Mouse (Mus musculus): ENCODE results near the gene Nfia.

Nfia gene

DNA sequence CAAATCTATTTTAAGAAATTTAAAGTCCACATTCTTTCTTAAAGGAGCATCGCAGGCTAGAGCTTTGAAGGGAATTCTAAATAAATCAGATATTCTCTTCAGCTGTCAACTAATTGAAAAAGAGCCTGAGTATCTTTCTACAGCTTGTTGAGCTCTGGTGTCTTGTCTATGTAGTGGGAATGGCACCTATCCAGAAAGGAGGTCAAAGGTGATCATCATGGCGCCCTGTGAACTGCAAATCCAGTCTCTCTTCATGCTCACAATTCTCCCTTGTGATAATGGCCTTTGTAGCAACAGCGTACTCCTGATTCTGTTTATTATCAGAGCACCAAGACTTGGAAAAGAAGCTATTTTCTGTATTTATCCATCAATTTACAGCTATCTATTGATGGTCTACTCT is 6.4 kb upstream of the Nfia start:
- no peak for DNase-seq (ENCODE audit: low spot score in 2 of 2)

DNA sequence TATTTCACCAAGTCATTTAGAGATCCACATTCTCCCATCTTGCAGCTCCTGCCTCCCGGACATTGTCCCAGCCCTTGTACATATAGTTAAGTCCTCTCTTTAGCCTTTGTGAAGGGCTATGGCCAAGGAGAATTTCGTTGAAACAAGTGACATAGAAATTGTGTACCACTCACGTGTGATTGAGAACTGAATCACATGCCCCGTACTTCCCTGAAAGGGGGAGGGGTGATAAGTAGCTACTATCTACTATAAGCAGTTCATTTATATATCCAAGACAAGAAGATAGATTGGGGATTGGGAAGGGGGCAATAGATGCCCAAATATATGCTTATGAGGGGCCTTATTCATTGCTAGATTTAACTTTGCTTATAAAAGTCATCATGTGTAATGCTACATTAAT is 5.5 kb upstream of the Nfia start:
- no peak for DNase-seq (ENCODE audit: low spot score in 2 of 2)

DNA sequence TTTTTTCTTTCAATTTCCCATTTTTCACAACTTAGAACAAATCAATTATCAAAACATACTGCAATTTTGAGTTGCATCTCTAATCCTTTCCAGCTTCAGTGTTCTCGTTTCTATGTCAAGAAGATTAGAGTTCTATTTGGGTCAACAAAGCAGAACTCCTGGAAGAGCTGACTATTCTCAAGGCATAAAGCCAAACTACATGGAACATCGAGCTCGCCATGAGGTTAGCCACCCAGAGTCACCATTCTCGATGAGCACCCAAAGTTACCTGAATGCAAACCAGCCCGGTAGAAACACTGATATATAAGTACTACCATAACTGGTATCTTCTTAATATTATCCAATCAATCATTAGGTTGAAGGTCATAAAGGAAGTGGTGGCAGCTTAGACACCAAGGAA is 5.0 kb upstream of the Nfia start:
- DNase-seq (ENCODE audit: low spot score in 2 of 2), result no peak

DNA sequence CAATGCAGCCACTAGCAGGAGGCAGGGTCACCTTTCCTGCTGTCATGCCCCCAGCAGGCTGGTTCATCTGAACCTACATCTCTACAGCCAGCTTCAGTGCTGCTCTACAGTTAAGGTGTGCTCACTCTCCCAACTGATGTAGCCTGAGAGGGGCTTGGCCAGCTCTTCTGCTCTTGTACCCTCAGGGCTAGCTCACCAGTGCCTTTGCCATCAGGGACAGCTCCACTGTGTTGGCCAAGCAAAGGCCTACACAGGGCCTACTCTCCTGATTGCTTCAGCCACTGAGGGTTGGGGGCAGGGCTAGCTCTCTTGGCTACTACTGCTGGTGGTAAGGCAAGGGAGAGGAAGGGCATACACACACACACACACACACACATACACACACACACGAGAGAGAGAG is 2.7 kb upstream of the Nfia start:
- DNase-seq (ENCODE audit: low spot score in 2 of 2), result no peak

DNA sequence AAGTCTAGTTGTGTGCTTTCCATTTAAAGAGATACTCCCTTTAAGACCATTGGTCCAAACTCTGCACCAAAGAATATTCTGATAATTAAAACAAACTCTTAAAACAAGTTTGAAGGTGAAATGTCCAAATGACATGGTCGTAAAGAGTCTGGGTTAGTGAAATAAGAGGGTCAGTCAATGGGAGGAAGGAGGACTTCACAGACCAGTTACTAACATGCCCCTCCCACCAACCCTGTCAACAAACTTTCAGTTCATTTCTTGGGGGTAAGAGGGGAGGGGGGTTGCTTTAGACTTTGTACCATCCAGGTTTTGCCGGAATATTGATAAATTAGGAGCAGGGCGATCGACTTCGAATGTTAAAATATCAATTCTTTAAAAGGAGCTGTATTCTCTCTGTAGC is 1.1 kb upstream of the Nfia start:
- DNase-seq (ENCODE audit: low spot score in 2 of 2), result no peak

DNA sequence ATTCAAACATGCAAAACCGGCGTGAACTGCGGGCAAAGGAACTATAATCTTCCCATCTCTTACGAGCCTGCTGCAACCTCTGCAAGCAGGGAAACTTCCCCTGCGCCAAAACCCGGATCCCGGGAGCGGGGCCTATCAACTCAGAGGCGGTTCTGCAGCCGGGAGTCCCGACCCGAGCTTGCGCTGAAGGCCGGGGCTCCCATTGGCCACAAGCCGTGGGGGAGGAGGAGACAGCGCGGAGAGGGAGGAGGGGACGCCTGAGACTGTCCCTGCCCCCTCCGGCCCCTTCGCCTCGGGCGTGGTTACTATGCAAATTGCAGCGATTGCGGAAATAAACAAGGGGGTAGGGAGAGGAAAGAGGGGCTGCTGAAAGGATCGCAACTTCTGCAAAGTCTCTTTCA is 450 bp upstream of the Nfia start:
- DNase-seq (ENCODE audit: low spot score in 2 of 2), result peak; percentile 83 to 92

DNA sequence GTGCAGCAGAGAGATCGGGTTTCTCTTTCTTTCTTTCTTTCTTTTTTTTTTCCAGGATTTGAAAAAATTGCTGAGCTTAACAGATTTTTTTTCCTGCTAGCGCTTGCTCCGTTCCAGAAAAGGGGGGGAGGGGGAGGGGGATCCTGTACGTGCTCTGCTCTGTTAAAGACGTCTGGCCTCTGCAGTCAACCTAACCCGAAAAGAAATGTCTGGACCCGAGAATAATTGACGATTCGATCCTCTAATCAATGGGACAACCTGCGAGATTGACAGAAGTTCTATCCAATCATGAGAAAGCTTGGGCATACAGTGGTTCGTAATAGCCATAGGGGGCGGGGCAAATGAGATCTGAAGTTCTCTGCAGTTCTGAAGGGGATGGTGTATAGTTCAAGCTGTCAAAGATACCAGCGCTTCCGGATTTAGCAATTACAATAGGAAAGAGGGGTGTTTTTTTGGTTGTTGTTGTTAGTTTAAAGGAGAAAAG is 618 bp downstream of the Nfia start:
- DNase-seq (ENCODE audit: low spot score in 2 of 2), result peak; percentile 79 to 89

DNA sequence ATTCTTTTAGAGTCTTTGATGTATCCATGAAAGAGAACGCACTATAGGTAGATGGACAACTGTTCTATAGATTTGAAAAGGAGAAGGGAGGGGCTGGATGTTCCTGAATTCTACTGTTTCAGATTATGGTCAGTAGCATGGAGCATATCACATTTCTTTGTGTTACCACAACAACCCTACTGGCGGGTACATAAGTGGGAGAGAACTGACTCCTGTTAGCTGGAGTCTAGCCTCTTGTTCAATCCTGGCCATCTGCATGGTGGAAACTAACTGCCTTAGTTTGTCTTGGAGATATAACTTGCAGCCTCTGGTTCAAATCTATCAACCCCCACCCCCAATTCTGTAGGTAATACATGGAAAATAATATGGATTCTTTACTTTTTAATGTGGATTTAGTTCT is 1.3 kb downstream of the Nfia start:
- DNase-seq (ENCODE audit: low spot score in 2 of 2), result no peak

DNA sequence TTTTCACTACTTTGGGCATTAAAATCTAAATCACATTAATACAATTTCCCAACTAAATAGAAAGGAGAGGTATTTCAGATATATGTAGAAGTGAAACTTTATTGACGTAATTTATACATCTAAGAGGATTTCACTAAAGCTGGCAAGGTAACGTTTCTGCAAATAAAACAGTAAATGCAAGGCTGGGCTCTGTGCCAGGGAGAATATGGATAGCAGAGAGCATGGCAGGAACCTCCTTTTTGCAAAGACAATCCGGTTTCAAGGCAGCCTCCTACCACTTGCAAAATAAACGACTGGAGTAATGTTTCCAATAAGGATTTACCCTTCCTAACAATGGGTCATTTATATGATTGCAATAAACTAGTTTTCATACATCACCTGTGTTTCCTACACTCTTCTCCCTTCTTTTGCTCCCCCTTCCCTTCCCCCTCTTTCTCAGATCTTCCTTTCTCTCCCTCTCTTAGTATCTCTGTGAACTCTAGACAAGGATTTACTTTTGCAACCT is 2.0 kb downstream of the Nfia start:
- peak in 1 of 2 experiments; percentile 46 for DNase-seq (ENCODE audit: low spot score in 2 of 2)

DNA sequence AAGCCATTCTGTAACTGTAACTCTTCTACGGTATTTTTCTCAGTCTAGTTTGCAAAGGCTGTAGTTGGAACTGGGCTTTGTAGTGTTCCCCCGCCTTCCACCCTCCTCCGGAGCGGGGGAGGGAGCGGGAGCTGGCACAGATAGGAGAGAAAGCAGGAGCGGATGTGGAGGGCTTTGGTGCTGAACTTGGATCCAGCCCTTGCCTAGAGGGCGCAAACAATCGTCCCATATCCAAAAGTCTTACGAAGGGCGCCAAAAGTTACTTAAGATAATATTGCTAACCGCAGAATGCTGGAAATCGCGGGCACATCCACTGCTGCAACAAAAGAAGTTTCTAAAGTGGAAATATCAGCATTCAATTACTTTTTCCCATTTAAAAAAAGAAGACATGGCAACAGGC is 2.5 kb downstream of the Nfia start:
- DNase-seq (ENCODE audit: low spot score in 2 of 2), result peak; percentile 42 to 59

DNA sequence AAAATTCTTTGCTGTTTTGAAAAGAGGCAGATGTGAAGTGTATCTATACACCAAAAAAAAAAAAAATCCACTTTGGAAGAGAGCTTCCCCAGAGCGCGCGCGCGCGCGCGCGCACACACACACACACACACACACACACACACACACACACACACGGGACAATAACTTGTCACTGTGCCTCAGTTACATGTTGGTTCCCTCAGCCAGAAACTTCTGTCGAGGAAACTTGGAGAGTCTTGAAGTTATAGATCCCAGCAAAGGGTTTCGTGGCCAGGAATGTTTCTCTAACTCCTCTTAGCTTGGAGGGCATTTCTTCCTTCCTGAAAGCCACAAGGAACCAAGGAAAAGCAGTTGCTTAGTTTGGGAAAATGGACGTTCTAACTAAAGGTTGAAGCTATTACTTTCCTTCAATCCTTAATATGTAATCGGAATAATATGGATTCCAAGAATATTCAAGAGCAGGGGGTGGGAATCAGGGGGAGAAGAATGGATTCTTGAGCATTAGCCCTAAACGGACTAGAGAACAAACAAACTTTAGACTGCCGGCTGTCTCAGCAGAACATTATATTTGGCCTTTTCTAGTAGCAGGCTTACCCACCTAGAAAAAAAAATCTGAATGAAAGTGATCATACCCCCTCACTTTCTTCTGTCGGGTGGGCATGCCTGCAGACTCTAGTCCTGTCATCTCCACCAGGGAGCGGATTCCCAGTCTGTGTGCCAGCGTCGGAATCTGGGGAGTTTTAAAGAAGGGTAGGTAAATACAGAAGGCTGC is 3.1 kb downstream of the Nfia start:
- DNase-seq (ENCODE audit: low spot score in 2 of 2), result peak in 1 of 2 experiments; percentile 32

DNA sequence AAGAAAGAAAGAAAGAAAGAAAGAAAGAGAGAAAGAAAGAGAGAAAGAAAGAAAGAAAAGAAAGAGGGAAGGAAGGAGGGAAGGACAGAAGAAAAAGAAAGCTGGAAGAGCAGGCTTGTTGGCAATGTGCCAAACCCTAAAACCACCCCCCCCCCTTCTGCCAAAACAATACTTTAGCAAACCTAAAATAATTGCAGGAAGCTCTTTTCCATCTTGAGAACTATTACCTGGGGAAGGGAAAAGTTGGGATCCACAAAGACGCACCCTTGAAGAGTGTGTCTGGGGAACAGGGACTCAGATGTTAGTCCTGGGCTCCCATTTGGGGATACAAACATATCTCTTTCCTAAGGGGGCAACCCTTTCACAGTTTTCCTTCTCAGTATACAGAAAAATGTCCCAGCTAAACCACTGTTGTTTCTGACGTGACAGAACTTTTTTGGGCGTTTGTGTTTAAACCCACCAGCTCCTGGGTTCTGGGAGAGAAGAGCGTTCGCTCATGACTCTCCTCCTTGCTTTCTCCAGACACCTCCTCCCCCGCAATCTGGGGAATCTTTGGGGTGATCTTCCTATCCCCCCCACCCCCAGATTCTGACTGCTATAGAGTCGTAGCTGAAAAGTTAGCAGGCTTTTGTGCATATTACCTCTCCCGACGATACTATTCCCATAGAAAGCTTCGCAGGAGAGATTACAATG is 4.0 kb downstream of the Nfia start:
- DNase-seq (ENCODE audit: low spot score in 2 of 2), result peak; percentile 25 to 42

DNA sequence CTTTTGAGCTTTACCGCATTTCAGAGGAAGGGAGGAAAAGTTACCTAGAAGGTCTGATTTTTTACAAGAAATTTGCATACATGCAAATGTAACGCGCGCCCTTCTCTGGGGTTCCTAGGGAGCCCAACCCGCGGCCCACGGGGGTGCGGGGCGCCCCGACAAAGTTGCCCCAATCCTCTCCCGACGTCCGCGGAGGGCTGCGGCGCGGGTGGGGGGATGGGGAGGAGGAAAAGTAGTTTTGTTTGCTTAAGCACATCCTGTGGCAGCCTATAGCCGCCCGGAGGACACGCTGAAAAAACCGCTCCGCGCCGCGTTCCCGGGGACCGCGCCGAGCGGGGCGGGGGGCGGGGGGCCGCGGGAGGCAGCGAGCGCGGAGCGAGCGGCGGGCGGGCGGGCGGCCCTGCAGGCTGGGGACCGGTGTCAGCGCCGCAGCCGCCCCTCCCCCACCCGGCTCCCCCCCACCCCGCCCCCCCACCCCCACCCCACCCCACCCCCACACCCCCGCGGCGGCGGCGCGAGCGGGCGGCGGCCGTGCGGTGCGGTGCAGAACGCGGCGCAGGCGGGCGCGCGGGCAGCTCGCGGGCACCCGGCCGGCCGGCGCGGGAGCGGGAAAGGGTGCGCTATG is 4.7 kb downstream of the Nfia start:
- DNase-seq (ENCODE audit: low spot score in 2 of 2), result peak; percentile 61 to 62

DNA sequence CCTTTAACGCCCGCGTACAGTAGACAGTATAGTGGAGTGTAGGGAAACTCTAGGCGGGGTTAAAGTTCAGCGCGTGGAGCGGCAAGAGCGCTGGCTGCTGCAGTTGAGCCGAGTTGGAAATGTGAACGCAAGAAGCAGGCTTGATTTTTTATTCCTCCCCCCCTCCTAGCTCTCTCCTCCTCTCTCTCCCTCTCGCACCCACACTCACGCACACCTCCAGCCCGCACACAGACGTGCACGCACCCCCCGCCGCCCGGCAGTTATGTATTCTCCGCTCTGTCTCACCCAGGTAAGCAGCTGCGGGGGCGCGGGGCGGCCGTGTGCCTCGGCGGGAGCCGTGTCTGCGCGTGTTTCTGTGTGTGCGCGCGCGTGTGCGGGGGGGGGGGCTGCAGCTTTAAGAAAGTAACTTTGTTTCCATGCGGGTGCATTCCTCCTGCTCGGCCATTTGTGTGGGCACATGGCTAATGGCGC is 5.2 kb downstream of the Nfia start, which contains the start of gene E130114P18Rik:
E130114P18Rik (minus strand) TSS at position 373 of the 471 bp plus-strand sequence.
- peak; percentile 50 to 62 for DNase-seq (ENCODE audit: low spot score in 2 of 2)

DNA sequence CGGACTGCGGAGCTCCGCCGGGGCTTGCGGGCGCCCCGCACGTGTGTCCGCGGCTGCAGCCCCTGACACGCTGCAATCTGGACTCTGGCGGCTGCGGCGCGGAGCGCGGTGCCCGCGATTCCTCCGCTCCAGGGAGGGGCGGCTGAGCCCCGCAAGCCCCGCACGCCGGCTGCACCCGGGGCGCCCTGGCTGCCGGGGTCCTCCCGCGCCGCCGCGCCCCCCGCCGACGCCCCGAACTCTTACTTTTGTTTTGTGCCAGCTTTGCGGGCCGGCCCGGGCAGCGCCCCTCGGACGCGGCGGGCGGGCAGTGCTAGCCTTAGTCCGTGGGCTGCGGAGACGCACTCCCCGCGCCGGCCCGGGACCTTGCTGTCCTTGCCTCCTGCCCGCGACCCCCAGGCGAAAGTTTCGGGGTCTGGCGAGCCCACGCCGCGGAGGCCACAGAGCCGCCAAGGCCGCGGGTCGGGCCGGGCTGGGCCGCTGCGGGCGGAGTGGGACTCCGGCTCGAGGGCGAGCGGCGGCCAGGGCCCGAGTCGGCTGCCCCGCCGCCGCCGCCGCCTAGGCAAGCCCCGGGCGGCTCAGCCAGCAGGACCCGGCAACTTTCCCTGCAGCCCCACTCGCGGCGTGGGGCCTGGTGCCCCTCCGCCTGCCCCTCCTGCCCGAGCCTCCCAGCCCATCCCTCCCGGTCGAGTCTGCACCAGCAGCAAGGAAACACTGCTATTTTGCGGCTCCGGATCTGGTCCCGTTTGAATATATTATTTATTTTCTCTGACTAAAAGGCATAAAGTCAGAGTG is 5.9 kb downstream of the Nfia start:
- peak; percentile 55 to 69 for DNase-seq (ENCODE audit: low spot score in 2 of 2)

DNA sequence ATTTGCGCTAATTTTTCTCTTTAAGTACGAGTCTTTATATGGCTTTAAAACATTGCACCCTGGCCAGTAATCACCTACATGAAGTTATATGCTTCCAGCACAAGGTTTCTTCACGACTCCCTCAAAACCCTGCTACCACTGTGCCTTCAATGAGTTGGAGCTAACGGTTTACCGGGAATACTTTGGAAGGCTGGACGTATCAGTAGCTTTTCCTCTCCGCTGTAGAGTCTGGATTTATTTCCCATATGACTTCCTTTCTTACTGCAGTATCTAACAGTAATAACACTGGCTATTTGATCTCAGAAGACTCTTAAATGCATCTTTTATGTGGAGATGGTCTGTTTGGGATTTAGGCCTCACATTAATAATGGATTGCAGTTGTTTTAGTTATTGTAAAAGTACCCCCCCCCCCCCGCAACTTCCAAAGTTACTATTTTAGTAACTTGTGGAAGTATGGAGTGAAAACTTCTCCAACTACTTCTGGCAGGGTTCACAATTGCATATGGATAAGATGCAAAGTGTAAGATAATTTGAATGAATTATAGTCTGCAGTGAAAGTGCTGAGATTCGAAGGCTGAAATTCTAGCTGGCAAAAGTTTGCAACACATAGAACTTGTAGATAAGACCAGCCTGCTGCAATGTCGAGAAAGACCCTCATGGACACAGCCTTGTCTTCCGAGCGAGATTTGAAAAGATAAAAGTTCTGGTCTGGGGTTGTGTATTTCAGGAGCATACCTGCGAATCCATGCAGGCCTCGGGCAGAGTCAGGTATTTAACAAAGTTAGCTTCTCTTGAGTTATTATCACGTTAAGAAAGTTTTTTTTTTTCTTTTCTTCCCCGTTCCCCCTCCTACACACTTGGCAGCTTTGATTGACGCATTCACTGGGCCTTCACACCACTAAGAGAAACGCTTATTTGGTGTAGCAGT is 6.7 kb downstream of the Nfia start:
- no peak for DNase-seq (ENCODE audit: low spot score in 2 of 2)

DNA sequence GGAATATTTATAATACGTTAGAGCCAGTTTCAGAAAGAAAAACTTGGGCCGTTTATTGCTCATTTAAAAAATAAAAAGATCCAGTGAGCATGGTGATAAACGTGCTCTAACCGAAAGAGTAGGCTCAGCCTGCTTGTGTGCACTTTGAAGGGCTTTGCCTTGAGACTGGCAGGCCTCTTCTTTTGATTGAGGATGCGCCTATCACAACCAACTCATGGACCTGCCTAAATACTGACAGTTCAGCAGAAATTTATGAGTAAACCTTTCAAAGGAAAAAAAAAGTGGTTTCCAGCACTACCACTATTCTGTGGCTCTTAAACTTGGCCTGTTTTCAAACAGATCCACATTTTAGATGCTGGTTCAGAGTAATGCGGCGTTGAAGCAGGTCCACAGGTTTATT is 7.5 kb downstream of the Nfia start:
- DNase-seq (ENCODE audit: low spot score in 2 of 2), result no peak

DNA sequence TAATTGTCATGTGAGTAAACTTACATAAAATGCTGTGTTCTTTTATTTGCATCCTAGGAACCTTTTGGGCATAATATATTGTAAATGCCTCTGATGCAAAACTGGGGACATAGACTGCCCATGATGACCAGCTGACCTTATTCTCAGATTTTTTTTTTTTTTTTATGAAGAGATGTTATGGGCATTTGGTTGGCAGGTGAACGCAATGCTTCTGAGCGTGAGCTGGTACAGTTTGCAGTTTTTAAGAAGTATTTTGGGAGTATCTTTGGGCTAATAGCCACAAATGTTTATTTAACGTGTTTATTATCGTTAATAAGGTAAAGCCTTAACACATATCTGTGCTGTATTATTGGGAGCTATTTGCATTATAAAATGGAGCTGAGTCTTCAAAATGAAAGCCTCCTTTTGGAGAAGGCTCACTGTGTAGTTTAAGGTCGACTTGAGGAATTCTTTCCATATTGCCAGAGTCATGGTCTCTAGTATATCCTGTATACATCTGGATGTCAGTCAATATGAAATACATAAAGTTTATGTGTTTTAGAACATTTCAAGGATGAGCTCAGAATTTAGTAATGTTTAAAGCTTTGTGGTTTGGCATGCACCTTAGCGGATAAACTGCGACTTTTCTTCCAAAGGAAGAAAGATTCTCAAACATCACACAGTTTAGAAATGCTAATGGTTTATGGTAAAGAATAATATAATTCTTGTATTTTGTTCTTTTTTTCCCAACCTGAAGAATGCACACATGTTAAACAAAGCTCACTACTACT is 8.3 kb downstream of the Nfia start:
- DNase-seq (ENCODE audit: low spot score in 2 of 2), result no peak

DNA sequence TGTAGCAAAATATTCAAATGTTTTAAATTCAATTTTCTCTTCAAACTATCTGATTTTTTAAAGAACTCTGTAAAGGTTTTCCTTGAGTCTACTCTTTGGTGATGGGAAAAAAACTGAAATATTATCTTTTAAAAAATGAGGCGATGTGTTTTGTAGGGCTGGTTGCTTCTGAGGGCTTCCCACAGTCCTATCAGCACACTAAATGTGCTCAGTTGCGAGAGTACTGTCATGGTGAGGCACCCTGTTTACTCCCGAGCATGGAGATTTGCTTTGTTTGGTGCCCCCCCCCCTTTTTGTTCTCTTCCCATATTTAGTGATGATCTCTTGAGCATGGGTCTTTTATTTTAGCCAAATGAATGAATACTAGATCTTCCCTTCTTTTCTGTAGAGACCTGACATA is 9.5 kb downstream of the Nfia start:
- no peak for DNase-seq (ENCODE audit: low spot score in 2 of 2)

DNA sequence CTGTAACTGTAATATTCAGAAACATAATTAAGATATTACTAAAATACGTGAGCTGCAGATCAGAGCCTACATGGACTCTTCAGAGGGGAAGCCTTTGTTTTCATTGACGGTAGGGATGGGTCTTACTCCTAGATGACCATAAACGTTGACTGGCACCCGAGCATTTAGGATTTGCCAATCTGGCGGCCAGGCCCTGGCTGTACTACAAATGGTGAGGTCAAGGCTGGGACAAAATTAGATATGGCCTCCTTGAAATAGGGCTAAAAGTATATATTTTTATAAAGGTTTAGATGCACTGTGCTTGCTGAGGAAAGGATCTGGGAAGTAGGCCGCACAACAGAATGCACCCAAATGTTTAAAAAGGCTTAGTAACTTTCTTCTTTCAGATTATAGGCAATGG is 10.0 kb downstream of the Nfia start:
- DNase-seq (ENCODE audit: low spot score in 2 of 2), result no peak

All from spleen, postnatal 10 days (tissue).